Mouse (Mus musculus) megakaryocyte, embryonic 14.5 days (primary cell): ENCODE results near the gene Cnga1.

Experiments
- FLI1 ChIP-seq: IDR thresholded peaks from 2 replicates; pipeline ENCODE4 v1.6.1; 2012; ENCODE audit warnings: low read length, inconsistent platforms, mixed read lengths
- GATA1 ChIP-seq: IDR thresholded peaks from 3 replicates; pipeline ENCODE4 v1.6.1; 2012; ENCODE audit warnings: mixed read lengths, low read length, inconsistent platforms, borderline replicate concordance

GRCm38 (mm10) chr5:72558716-72559526, 85.2 kb downstream of the Cnga1 start:
- TF ChIP-seq FLI1, result no peak
- no peak for TF ChIP-seq GATA1
